Mouse (Mus musculus) liver, embryonic 12.5 days (tissue): ENCODE results near the gene Fnbp1l. TPM values are rescaled to one million over a fixed set of nuclear protein-coding genes. Genes with fewer than 3 reads are reported as not detected.

Experiments used
- ATAC-seq: fragments of 200-750 bp; cut with Nextera tagmentation; 2 replicates; pipeline ENCODE4 v1.8.0; 2017; ENCODE audit warnings: moderate number of reproducible peaks, mild to moderate bottlenecking, moderate library complexity
- H3K27ac ChIP-seq: fragments of 300-500 bp; sonication (generic); 2 replicates; pipeline ENCODE4 v1.5.1; 2016; ENCODE audit warnings: mild to moderate bottlenecking
- H3K27me3 ChIP-seq: fragments of 300-500 bp; sonication (generic); replicated peaks from 2 replicates; pipeline ENCODE4 v1.6.1; 2016; ENCODE audit warnings: mild to moderate bottlenecking, moderate library complexity
- H3K36me3 ChIP-seq: fragments of 300-500 bp; sonication (generic); 2 replicates; pipeline ENCODE4 v1.6.1; 2016; ENCODE audit warnings: mild to moderate bottlenecking, moderate library complexity
- H3K4me1 ChIP-seq: fragments of 300-500 bp; sonication (generic); 2 replicates; pipeline ENCODE4 v1.6.1; 2016
- H3K4me2 ChIP-seq: fragments of 300-500 bp; sonication (generic); 2 replicates; pipeline ENCODE4 v1.6.1; 2016; ENCODE audit warnings: mild to moderate bottlenecking, moderate library complexity
- H3K4me3 ChIP-seq: fragments of 300-500 bp; sonication (generic); 2 replicates; pipeline ENCODE4 v1.5.1; 2016; ENCODE audit warnings: mild to moderate bottlenecking, moderate library complexity
- H3K9ac ChIP-seq: fragments of 300-500 bp; sonication (generic); 2 replicates; pipeline ENCODE4 v1.6.1; 2016; ENCODE audit warnings: mild to moderate bottlenecking, moderate library complexity
- H3K9me3 ChIP-seq: fragments of 300-500 bp; sonication (generic); replicated peaks from 2 replicates; pipeline ENCODE4 v1.6.1; 2016; ENCODE audit warnings: mild to moderate bottlenecking, moderate library complexity
- WGBS: fragments of 180-500 bp; shearing (Covaris S2); methylation state at CpG from one replicate; pipeline ENCODE4 v1.1.7; 2016; ENCODE audit not compliant: insufficient replicate concordance; 5-methylcytosine and 5-hydroxymethylcytosine counted together
- polyA plus RNA-seq: library from polyadenylated mRNA; unstranded; fragments of >200 nt; fragmentation: Nextera tagmentation; extraction: Ambion mirVana; gene quantifications from 2 replicates; pipeline ENCODE4 v1.2.1, GENCODE M21; 2016

Fnbp1l gene
- polyA plus RNA-seq, 1 experiment from 2014 or later = 7.2 TPM

GRCm38 (mm10) chr3:122628546-122628945, 9.0 kb upstream of the Fnbp1l start:
- H3K27ac ChIP-seq = no peak overlapping the region
- WGBS = 81% methylated on average over 10 of the region's 10 CpGs
- no peak; the same call in 1 of the 2 replicates for ATAC-seq
- H3K36me3 ChIP-seq = no peaks in the 10 kb centered on the region
- H3K4me1 ChIP-seq = peaks cover 14% of the 10 kb centered on the region
- no peak overlapping the region for H3K4me2 ChIP-seq
- no peak overlapping the region for H3K4me3 ChIP-seq
- H3K9me3 ChIP-seq = no peaks in the 10 kb centered on the region
- no peaks in the 10 kb centered on the region for H3K27me3 ChIP-seq
- H3K9ac ChIP-seq = no peak overlapping the region

GRCm38 (mm10) chr3:122627846-122628245, 8.3 kb upstream of the Fnbp1l start:
- H3K4me1 ChIP-seq = peaks cover 14% of the 10 kb centered on the region
- 84% methylated on average over 6 of the region's 6 CpGs for WGBS
- H3K9me3 ChIP-seq = no peaks in the 10 kb centered on the region
- no peaks in the 10 kb centered on the region for H3K36me3 ChIP-seq
- H3K4me2 ChIP-seq = no peak overlapping the region
- no peaks in the 10 kb centered on the region for H3K27me3 ChIP-seq
- no peak overlapping the region for H3K27ac ChIP-seq
- no peak overlapping the region for H3K9ac ChIP-seq
- no peak for ATAC-seq
- no peak overlapping the region for H3K4me3 ChIP-seq

- peaks cover 12% of the 10 kb centered on the region for H3K27me3 ChIP-seq
- ATAC-seq = no peak
- H3K9me3 ChIP-seq = no peaks in the 10 kb centered on the region
- no peaks in the 10 kb centered on the region for H3K36me3 ChIP-seq
- no peak overlapping the region for H3K4me3 ChIP-seq
- no peak overlapping the region for H3K27ac ChIP-seq
- H3K4me1 ChIP-seq = peaks cover 17% of the 10 kb centered on the region
- no peak overlapping the region for H3K4me2 ChIP-seq
- WGBS = 77% methylated on average over 6 of the region's 6 CpGs
- no peak overlapping the region for H3K9ac ChIP-seq
Measured at GRCm38 (mm10) chr3:122624591-122624990, 5.1 kb upstream of the Fnbp1l start.

GRCm38 (mm10) chr3:122620285-122620931, 893 bp upstream of the Fnbp1l start:
- H3K27ac ChIP-seq = no peak overlapping the region; the same call in 1 of the 2 replicates
- ATAC-seq = 0 out of 2 replicates have a peak, but pooled peaks have one; percentile 27
- H3K4me1 ChIP-seq = peaks cover 22% of the 10 kb centered on the region
- 2% methylated on average over 21 of the region's 21 CpGs for WGBS
- H3K9ac ChIP-seq = peak overlapping the region; percentile 76
- H3K4me3 ChIP-seq = peak overlapping the region; percentile 68
- no peaks in the 10 kb centered on the region for H3K36me3 ChIP-seq
- H3K4me2 ChIP-seq = peak overlapping the region; percentile 86
- H3K9me3 ChIP-seq = no peaks in the 10 kb centered on the region
- H3K27me3 ChIP-seq = peaks cover 35% of the 10 kb centered on the region

GRCm38 (mm10) chr3:122619931-122620284, 393 bp upstream of the Fnbp1l start:
- ATAC-seq = peak; percentile 34; the same call in 1 of the 2 replicates
- Histone ChIP-seq H3K9me3 (no peaks in the 10 kb centered on the region), H3K4me1 (peaks cover 22% of the 10 kb centered on the region), H3K4me3 (peak overlapping the region; percentile 68), H3K27me3 (peaks cover 35% of the 10 kb centered on the region), H3K4me2 (peak overlapping the region; percentile 86), H3K27ac (peak overlapping the region; percentile 77), H3K9ac (peak overlapping the region; percentile 76), H3K36me3 (no peaks in the 10 kb centered on the region)
- WGBS = 2% methylated on average over 20 of the region's 20 CpGs

- no peak for ATAC-seq
- H3K27me3 ChIP-seq = peaks cover 35% of the 10 kb centered on the region
- H3K36me3 ChIP-seq = no peaks in the 10 kb centered on the region
- peak overlapping the region; percentile 76; the same call in 1 of the 2 replicates for H3K9ac ChIP-seq
- no peaks in the 10 kb centered on the region for H3K9me3 ChIP-seq
- no peak overlapping the region for H3K27ac ChIP-seq
- peaks cover 22% of the 10 kb centered on the region for H3K4me1 ChIP-seq
- 3% methylated on average over 30 of the region's 30 CpGs for WGBS
- H3K4me2 ChIP-seq = peak overlapping the region; percentile 86
- H3K4me3 ChIP-seq = peak overlapping the region; percentile 68
Measured at GRCm38 (mm10) chr3:122618402-122618801, 1.1 kb downstream of the Fnbp1l start.

- ATAC-seq = no peak
- Histone ChIP-seq H3K36me3 (no peaks in the 10 kb centered on the region), H3K4me2 (peak overlapping the region; percentile 86), H3K9ac (no peak overlapping the region), H3K4me1 (peaks cover 22% of the 10 kb centered on the region), H3K27ac (no peak overlapping the region), H3K27me3 (peaks cover 35% of the 10 kb centered on the region), H3K9me3 (no peaks in the 10 kb centered on the region), H3K4me3 (peak overlapping the region; percentile 68)
- 56% methylated on average over 9 of the region's 9 CpGs for WGBS
Measured at GRCm38 (mm10) chr3:122617613-122618340, 1.7 kb downstream of the Fnbp1l start.

- Histone ChIP-seq H3K27ac (no peak overlapping the region), H3K4me1 (peaks cover 2% of the 10 kb centered on the region; the same call in 1 of the 2 replicates), H3K4me3 (no peak overlapping the region), H3K36me3 (no peaks in the 10 kb centered on the region), H3K4me2 (no peak overlapping the region), H3K9me3 (no peaks in the 10 kb centered on the region), H3K9ac (no peak overlapping the region), H3K27me3 (peaks cover 2% of the 10 kb centered on the region)
- ATAC-seq = no peak
- WGBS = 49% methylated on average over 6 of the region's 6 CpGs
Measured at GRCm38 (mm10) chr3:122612537-122612936, 7.0 kb downstream of the Fnbp1l start.

- H3K4me3 ChIP-seq = no peak overlapping the region
- WGBS = 40% methylated on average over 5 of the region's 5 CpGs
- H3K4me2 ChIP-seq = no peak overlapping the region
- no peaks in the 10 kb centered on the region for H3K9me3 ChIP-seq
- no peaks in the 10 kb centered on the region for H3K4me1 ChIP-seq
- no peak overlapping the region for H3K27ac ChIP-seq
- ATAC-seq = no peak
- no peaks in the 10 kb centered on the region; the same call in 1 of the 2 replicates for H3K27me3 ChIP-seq
- no peaks in the 10 kb centered on the region for H3K36me3 ChIP-seq
- no peak overlapping the region for H3K9ac ChIP-seq
Measured at GRCm38 (mm10) chr3:122611761-122612160, 7.8 kb downstream of the Fnbp1l start.

GRCm38 (mm10) chr3:122606105-122606801, 13.3 kb downstream of the Fnbp1l start:
- peak overlapping the region; percentile 29; the same call in 1 of the 2 replicates for H3K4me2 ChIP-seq
- no peaks in the 10 kb centered on the region for H3K9me3 ChIP-seq
- H3K36me3 ChIP-seq = no peaks in the 10 kb centered on the region
- 49% methylated on average over 10 of the region's 10 CpGs for WGBS
- no peak overlapping the region for H3K27ac ChIP-seq
- peak; percentile 46; the same call in 1 of the 2 replicates for ATAC-seq
- no peak overlapping the region for H3K9ac ChIP-seq
- no peaks in the 10 kb centered on the region for H3K27me3 ChIP-seq
- peaks cover 6% of the 10 kb centered on the region; the same call in 1 of the 2 replicates for H3K4me1 ChIP-seq
- H3K4me3 ChIP-seq = no peak overlapping the region

GRCm38 (mm10) chr3:122603229-122603628, 16.3 kb downstream of the Fnbp1l start:
- no peaks in the 10 kb centered on the region for H3K36me3 ChIP-seq
- H3K4me1 ChIP-seq = peaks cover 6% of the 10 kb centered on the region; the same call in 1 of the 2 replicates
- H3K4me3 ChIP-seq = no peak overlapping the region
- H3K27me3 ChIP-seq = no peaks in the 10 kb centered on the region
- no peak overlapping the region for H3K27ac ChIP-seq
- H3K9me3 ChIP-seq = no peaks in the 10 kb centered on the region
- WGBS = 58% methylated on average over 4 of the region's 4 CpGs
- H3K4me2 ChIP-seq = no peak overlapping the region
- no peak for ATAC-seq
- no peak overlapping the region for H3K9ac ChIP-seq

GRCm38 (mm10) chr3:122602370-122602769, 17.1 kb downstream of the Fnbp1l start:
- Histone ChIP-seq H3K9ac (no peak overlapping the region), H3K4me1 (peaks cover 6% of the 10 kb centered on the region; the same call in 1 of the 2 replicates), H3K36me3 (no peaks in the 10 kb centered on the region), H3K27me3 (no peaks in the 10 kb centered on the region), H3K27ac (no peak overlapping the region), H3K9me3 (no peaks in the 10 kb centered on the region), H3K4me2 (no peak overlapping the region), H3K4me3 (no peak overlapping the region)
- WGBS = 65% methylated on average over 1 of the region's 1 CpGs
- ATAC-seq = no peak
